Comparison of ENCODE assay signal across 18 mouse cellular contexts in the genomic region with DNA sequence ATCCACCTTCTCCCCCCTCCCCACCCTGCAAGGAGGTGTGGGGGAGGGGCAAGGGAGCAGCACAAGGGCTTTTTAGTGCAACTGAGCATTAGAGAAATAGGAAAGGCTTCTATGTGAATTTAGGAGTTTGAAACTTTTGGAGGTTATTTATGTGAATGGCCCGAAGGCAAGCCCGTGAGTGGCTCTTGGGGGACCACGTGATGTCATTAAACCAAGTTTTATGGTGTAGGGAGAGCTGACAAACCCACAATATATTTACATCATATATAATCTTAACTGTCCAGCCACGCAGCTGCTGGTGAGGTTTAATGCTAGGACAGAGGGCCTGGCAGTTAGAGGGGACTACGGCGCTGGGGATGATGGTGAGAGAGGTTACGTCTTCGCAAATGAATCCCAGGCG. TPM values are rescaled to one million over a fixed set of nuclear protein-coding genes. Genes with fewer than 3 reads are reported as not detected.
A peak's percentile ranks its signal among the peaks of the same experiment; 100 is the strongest.
DNase-seq lines count a peak whose midpoint lies in the region; ATAC-seq and TF ChIP-seq lines count a peak whose summit lies in the region.
"Had no signal": no experiment of that assay in that cellular context is flagged by ENCODE, and none has a peak within 500 bp of the region (broad histone marks: within the 10 kb centered on the region; RNA-seq: fewer than 3 reads in every experiment).

TSS of gene Hoxc4 (plus strand) at position 299 of the 400 bp plus-strand sequence.

- H3K9me3 ChIP-seq in hindbrain, postnatal 0 days (ENCODE audit: low read length), result no peaks in the 10 kb centered on the region
- no peaks in the 10 kb centered on the region for H3K9me3 ChIP-seq in neural tube, embryonic 15.5 days (replicated peaks)
- H3K9me3 ChIP-seq: forebrain, embryonic 13.5 days; midbrain, embryonic 12.5 days had no signal

- peaks cover 98% of the 10 kb centered on the region for H3K27me3 ChIP-seq in hindbrain, postnatal 0 days (ENCODE audit: insufficient read depth, low read length)
- no peaks in the 10 kb centered on the region for H3K27me3 ChIP-seq in neural tube, embryonic 15.5 days (replicated peaks)

- no peak within 1 kb of the TSS for H3K9ac ChIP-seq in hindbrain, postnatal 0 days (replicated peaks; ENCODE audit: low read length)
- H3K9ac ChIP-seq in neural tube, embryonic 15.5 days (replicated peaks), result no peak within 1 kb of the TSS
- H3K9ac ChIP-seq: forebrain, embryonic 13.5 days; midbrain, embryonic 12.5 days had no signal

- 11% methylated on average over 9 of the region's 9 CpGs for WGBS in hindbrain, postnatal 0 days
- WGBS in neural tube, embryonic 15.5 days, result 19% methylated on average over 9 of the region's 9 CpGs

- no peaks in the 10 kb centered on the region for H3K4me1 ChIP-seq in hindbrain, postnatal 0 days (ENCODE audit: insufficient read depth, low read length)
- peaks cover 83% of the 10 kb centered on the region for H3K4me1 ChIP-seq in neural tube, embryonic 15.5 days

- no peak for TF ChIP-seq POLR2A in brain, embryonic 14.5 days (IDR thresholded peaks at IDR 0.05; ENCODE audit: borderline replicate concordance, extremely low read depth, insufficient read depth, insufficient read length, poor library complexity, severe bottlenecking)

- H3K4me3 ChIP-seq in hindbrain, postnatal 0 days (ENCODE audit: low read length), result no peak within 1 kb of the TSS
- H3K4me3 ChIP-seq in neural tube, embryonic 15.5 days (replicated peaks), result no peak within 1 kb of the TSS
- no peak within 1 kb of the TSS for H3K4me3 ChIP-seq in layer of hippocampus, adult 2 months
- H3K4me3 ChIP-seq: forebrain, embryonic 13.5 days; midbrain, embryonic 12.5 days had no signal

- ATAC-seq in hindbrain, postnatal 0 days, result no peak
- ATAC-seq in neural tube, embryonic 15.5 days (ENCODE audit: low FRiP score), result no peak
- ATAC-seq: forebrain, embryonic 13.5 days; inflammation-experienced regulatory T-cells, adult 6 months had no signal

- no peak within 1 kb of the TSS for H3K27ac ChIP-seq in hindbrain, postnatal 0 days
- H3K27ac ChIP-seq in neural tube, embryonic 15.5 days (replicated peaks), result peak within 1 kb of the TSS; percentile 45
- H3K27ac ChIP-seq in layer of hippocampus, adult 2 months, result no peak within 1 kb of the TSS
- H3K27ac ChIP-seq: forebrain, embryonic 13.5 days; midbrain, embryonic 12.5 days had no signal

- no peak for TF ChIP-seq CTCF in brain, embryonic 14.5 days (IDR thresholded peaks at IDR 0.05; ENCODE audit: borderline replicate concordance, extremely low read depth, insufficient read depth, insufficient read length)
- TF ChIP-seq CTCF in hindbrain, postnatal 0 days (IDR thresholded peaks at IDR 0.05; ENCODE audit: low read depth), result no peak
- TF ChIP-seq CTCF in layer of hippocampus, adult 2 months (conservative IDR thresholded peaks at IDR 0.05), result no peak

- no peak within 1 kb of the TSS for H3K4me2 ChIP-seq in hindbrain, postnatal 0 days (ENCODE audit: low read depth, low read length)
- H3K4me2 ChIP-seq in neural tube, embryonic 15.5 days, result 0 out of 2 replicates have a peak within 1 kb of the TSS, but pooled peaks have one; percentile 6
- H3K4me2 ChIP-seq: forebrain, embryonic 13.5 days; liver, embryonic 11.5 days; midbrain, embryonic 12.5 days had no signal

- no peaks in the 10 kb centered on the region for H3K36me3 ChIP-seq in hindbrain, postnatal 0 days (ENCODE audit: insufficient read depth, low read length)
- H3K36me3 ChIP-seq in neural tube, embryonic 15.5 days, result no peaks in the 10 kb centered on the region
- H3K36me3 ChIP-seq: midbrain, embryonic 12.5 days had no signal

- peak; percentile 66 for DNase-seq in embryo, embryonic 11 days
- no peak for DNase-seq in embryo, embryonic 9.5 days (ENCODE audit: extremely low spot score)
- DNase-seq in brain, embryonic 14.5 days (ENCODE audit: low read depth), result no peak
- DNase-seq in hindbrain, postnatal 0 days (ENCODE audit: low spot score), result no peak
- DNase-seq in frontal cortex, postnatal 36 days (ENCODE audit: low spot score in 2 of 2), result no peak
- DNase-seq in urinary bladder, adult 18-20 months (ENCODE audit: low spot score in 2 of 2), result no peak
- no peak for DNase-seq in layer of hippocampus, adult 2 months (ENCODE audit: low spot score in 2 of 2)
- DNase-seq: cerebellum, postnatal 25 days; layer of hippocampus, adult 9-11 months; lung, postnatal 14 days; spleen, adult 18-20 months had no signal

RNA-seq across cellular contexts. Expression of gene Hoxc4, which starts in this region (rescaled TPM):
- 1.2 and 13.6 TPM in 2 replicates for polyA plus RNA-seq in brain, embryonic 14.5 days (2012; rRNA removed)
- total RNA-seq in hindbrain, postnatal 0 days (2014; rRNA removed), result 12.5 and 13.1 TPM in 2 replicates
- polyA plus RNA-seq in hindbrain, postnatal 0 days (2015; fragmentation: Nextera tagmentation; extraction: Ambion mirVana), result 33.0 and 35.4 TPM in 2 replicates
- 26.7 and 48.6 TPM in 2 replicates for polyA plus RNA-seq in neural tube, embryonic 15.5 days (2015; fragmentation: Nextera tagmentation; extraction: Ambion mirVana)
- not detected for total RNA-seq in layer of hippocampus, adult 2 months (2021)
- total RNA-seq: granulocyte monocyte progenitor cell, adult 5-6 weeks; left cerebral cortex, postnatal 10 days had no signal
- polyA plus RNA-seq: forebrain, embryonic 13.5 days; inflammation-experienced regulatory T-cells, adult 6 months had no signal

Comparison
In these comparisons a context has a peak if more than half of its experiments do, and no peak if none do; other contexts are left out.
1. RNA of gene Hoxc4 (total RNA-seq): 12.5 to 13.1 TPM in hindbrain, postnatal 0 days; not detected in layer of hippocampus, adult 2 months; every median in the first group is over 10 times any median in the second.